Mouse (Mus musculus): ENCODE data around the gene Olfr1095.

The Olfr1095 gene

GRCm38 (mm10) chr2:86851596-86851995 lies at the start of gene Olfr1095:
Gene Olfr1095 (minus strand): TSS chr2:86851696.
- TF ChIP-seq GATA4 (IDR thresholded peaks at IDR 0.05; ENCODE audit: insufficient replicate concordance, low read length), result no peak

GRCm38 (mm10) chr2:86892116-86892515 lies 40.6 kb upstream of the Olfr1095 start, which contains the start of gene Olfr1097:
Gene Olfr1097 (minus strand): TSS chr2:86892216.
- no peak for TF ChIP-seq GATA4 (IDR thresholded peaks at IDR 0.05; ENCODE audit: insufficient replicate concordance, low read length)

GRCm38 (mm10) chr2:86874702-86875101 lies 23.2 kb upstream of the Olfr1095 start, which contains the start of gene Gm13723:
Gene Gm13723 (minus strand): TSS chr2:86874802.
- no peak for TF ChIP-seq GATA4 (IDR thresholded peaks at IDR 0.05; ENCODE audit: insufficient replicate concordance, low read length)

GRCm38 (mm10) chr2:86824363-86824762 lies 27.1 kb downstream of the Olfr1095 start, which contains the start of gene Olfr1094:
Gene Olfr1094 (plus strand): TSS chr2:86824663.
- TF ChIP-seq GATA4 (IDR thresholded peaks at IDR 0.05; ENCODE audit: insufficient replicate concordance, low read length), result no peak

DNA sequence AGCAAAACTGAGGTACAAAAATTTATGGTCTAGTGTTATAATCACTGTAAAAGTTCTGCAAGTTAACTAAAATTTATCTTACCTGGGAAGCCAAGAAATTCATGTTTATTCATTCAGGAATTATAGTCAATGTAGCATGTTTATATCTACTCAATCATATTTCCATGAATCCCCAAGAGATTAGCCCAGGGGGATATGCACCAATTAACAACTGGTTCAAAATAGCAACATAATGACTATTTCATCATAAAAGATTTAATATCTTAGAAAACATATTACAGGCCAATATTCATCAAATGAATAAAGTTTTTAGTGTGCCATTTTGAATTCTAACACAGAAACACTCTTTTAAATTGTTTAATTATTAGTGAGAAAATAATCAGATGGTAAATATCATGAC lies 41.6 kb downstream of the Olfr1095 start, which contains the start of gene Olfr141:
Gene Olfr141, minus strand, starts transcription at position 101 of the 400 bp plus-strand sequence.
- no peak for TF ChIP-seq GATA4 (IDR thresholded peaks at IDR 0.05; ENCODE audit: insufficient replicate concordance, low read length)
